Mouse (Mus musculus) gastrocnemius, adult 2 months (tissue): ENCODE measurements around the gene 4930579G24Rik. TPM values are rescaled to one million over a fixed set of nuclear protein-coding genes. Genes with fewer than 3 reads are reported as not detected.

Experiments used
- DNase-seq: peaks from one replicate; pipeline ENCODE4 v3.0.0; 2022
- H3K27ac ChIP-seq: fragments of 200-600 bp; 2 replicates; pipeline ENCODE4 v1.8.1; 2022; ENCODE audit warnings: mild to moderate bottlenecking
- H3K4me3 ChIP-seq: fragments of 200-600 bp; 2 replicates; pipeline ENCODE4 v1.8.1; 2022; ENCODE audit warnings: mild to moderate bottlenecking, moderate library complexity
- CTCF ChIP-seq: fragments of 200-600 bp; IDR thresholded peaks from 2 replicates; pipeline ENCODE4 v1.8.1; 2022; ENCODE audit warnings: antibody characterized with exemption, mild to moderate bottlenecking, moderate library complexity
- intact Hi-C: fragments of 180-260 bp; cut with DNase I; formaldehyde crosslinking; loops from one replicate; pipeline ENCODE4 v1.15.1; 2025
- total RNA-seq, 2 experiments: library from RNA; stranded (reverse); gene quantifications; 2 replicates each; pipeline ENCODE4 v1.2.3; 2021

Gene 4930579G24Rik
- total RNA-seq, 2 experiments from 2014 or later = 0.79 to 1.1 TPM

DNA sequence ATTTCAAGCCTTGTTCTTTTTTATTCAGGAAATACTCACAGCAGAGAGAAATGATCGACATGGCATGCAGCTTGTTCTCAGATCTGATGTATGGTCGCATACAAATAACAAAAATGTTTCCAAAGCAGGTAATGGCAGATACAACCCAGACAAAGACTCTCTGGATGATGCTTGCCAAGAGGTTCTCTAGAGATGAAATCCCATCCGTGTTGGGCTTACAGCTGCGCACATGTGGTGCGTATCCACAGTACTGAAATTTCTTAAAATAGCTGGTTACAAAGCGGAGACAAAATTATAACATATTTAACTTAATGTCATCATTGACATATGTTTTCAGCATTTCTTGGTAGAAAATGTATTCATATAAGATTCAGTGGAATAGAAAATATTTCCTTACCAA is 23.2 kb downstream of the 4930579G24Rik start:
- no peak for TF ChIP-seq CTCF
- no peak overlapping the region for H3K4me3 ChIP-seq
- intact Hi-C loops = no loop called here
- no peak for DNase-seq
- H3K27ac ChIP-seq = no peak overlapping the region

DNA sequence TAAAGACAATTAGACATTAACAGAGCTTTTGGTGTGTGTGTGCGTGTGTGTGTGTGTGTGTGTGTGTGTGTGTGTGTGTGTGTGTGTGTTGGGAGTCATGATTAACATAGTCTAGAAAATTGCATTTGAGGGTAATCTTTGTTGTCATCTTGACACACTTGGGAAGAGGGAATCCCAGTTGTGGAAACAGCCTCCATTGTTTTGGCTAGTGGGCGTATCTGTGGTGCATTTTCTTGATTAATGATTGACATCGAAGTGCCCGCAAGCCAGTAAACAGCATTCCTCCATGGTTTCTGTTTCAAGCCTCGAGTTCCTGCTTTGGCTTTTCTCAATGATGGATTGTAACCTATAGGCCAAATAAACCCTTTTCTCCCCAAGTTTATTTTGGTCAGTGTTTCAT is 27.8 kb downstream of the 4930579G24Rik start:
- TF ChIP-seq CTCF = no peak
- H3K4me3 ChIP-seq = no peak overlapping the region
- intact Hi-C loops = no loop called here
- DNase-seq = no peak
- no peak overlapping the region for H3K27ac ChIP-seq

DNA sequence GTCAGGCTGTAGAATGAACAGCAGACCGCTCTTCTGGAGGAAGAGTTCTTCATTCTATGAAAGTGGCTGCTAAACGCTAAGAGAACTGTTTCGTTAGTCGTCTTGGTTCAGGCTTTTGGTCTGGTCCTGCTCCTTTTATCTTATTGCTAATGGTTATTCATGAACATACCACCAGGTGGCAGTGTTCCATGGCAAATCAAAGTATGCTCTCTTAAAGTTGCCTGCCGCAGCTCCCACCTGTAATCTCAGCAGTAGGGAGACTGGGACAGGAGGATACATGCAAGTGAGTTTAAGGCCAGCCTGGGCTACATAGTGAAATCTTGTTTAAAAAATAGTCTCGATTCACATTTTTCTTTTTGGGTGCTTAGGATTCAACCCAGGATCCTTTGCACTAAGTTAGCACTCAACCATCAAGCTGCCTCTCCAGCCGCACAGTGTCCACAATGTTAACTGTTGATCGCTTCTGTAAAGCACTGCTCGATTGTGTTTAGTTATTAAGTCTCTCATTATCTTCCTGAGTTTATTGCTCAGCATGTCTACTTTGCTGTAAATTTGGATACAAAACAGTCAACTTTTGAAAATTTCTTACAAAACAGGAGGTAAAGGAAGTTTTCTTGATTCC is 36.0 kb downstream of the 4930579G24Rik start:
- peak; percentile 81 for TF ChIP-seq CTCF
- Histone ChIP-seq H3K4me3 (no peak overlapping the region), H3K27ac (no peak overlapping the region)
- intact Hi-C loops = loop anchor here (1.0 to 2.0 kb wide), 2 partner anchors 144 to 148 kb away; no protein-coding TSS in a partner anchor
- DNase-seq = peak; percentile 21

DNA sequence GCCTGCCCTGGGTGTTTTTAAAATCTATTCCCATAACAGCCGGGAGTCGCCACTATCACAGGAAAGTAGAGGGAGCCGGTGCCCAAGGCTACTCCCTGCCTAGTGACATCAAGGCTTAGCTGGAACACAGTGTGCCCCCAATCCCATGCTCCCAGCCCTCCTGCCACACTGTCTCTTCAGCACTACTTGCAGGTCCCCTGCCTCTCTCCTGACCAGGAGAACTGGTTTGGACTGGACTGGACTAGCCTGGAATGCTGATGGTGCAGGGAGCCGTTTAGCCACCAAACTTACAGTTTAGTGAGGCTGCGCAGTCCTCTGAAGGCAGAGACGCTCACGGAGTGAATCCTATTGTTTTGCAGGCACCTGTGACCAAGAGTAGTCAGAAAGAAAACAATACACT is 41.7 kb downstream of the 4930579G24Rik start:
- H3K27ac ChIP-seq = no peak overlapping the region
- intact Hi-C loops = no loop called here
- DNase-seq = no peak
- no peak for TF ChIP-seq CTCF
- H3K4me3 ChIP-seq = no peak overlapping the region

DNA sequence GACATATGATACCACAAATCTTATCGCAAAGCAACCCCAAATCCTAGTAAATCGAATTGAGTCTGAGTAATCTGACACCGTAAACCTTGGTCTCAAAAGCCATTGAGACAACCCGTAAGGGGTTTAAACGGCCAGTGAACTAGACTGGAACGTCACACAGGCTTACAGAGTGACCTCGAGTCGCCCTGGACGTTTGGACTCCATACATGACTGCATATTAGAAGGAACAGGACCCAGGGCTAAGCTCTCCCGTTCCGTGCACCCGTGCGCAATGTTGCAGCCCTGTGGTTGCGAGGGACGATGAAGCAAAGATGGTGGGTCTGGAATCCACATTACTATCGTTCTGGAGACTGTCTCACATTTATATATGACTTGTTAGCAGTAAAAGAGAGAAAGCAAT is 43.3 kb downstream of the 4930579G24Rik start:
- Histone ChIP-seq H3K27ac (no peak overlapping the region), H3K4me3 (no peak overlapping the region)
- no peak for DNase-seq
- no peak for TF ChIP-seq CTCF
- intact Hi-C loops = loop anchor here (2.0 kb wide), 1 partner anchor 73 kb away; no protein-coding TSS in a partner anchor

DNA sequence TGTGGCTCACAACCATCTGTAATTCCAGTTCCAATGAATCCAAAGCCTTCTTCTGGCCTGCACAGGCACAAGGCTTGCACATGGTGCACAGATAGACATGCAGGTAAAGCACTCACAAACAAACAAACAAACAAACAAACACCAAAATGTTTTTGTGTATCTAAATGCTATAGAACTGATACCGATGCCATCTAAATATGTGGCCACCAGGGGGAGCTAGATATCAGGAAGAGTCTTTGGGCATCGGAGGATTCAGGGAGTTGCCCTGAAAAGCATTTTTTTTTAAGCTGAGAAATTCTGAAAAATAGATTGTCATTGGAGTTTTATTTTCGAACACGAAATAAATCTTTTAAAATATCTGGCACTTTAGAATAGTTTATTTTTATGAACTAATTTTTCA is 44.2 kb downstream of the 4930579G24Rik start:
- DNase-seq = peak; percentile 50
- no peak overlapping the region for H3K4me3 ChIP-seq
- intact Hi-C loops = loop anchor here (1.0 to 2.0 kb wide), 2 partner anchors 72 to 136 kb away; no protein-coding TSS in a partner anchor
- no peak overlapping the region for H3K27ac ChIP-seq
- TF ChIP-seq CTCF = peak; percentile 85

DNA sequence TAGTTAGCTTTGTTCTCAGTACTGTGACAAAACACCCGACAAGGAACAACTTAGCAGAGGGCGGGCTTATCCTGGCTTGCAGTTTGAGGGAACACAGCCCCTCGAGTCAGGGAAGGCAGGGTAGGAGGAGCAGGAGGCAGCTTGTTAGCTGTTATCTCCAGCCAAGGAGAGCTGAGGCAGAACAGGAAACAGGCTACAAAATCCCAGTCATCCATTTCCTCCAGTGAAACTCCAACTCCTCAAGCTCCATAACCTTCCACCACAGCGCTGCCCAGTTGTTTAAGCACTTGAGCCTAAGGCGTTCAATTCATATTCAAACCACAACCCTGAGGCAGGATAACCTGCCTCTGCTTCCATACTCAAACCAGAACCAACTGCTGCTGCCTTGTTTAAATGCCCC is 45.8 kb downstream of the 4930579G24Rik start:
- no peak overlapping the region for H3K4me3 ChIP-seq
- DNase-seq = no peak
- TF ChIP-seq CTCF = no peak; the same call in 1 of the 2 replicates
- intact Hi-C loops = no loop called here
- H3K27ac ChIP-seq = no peak overlapping the region

DNA sequence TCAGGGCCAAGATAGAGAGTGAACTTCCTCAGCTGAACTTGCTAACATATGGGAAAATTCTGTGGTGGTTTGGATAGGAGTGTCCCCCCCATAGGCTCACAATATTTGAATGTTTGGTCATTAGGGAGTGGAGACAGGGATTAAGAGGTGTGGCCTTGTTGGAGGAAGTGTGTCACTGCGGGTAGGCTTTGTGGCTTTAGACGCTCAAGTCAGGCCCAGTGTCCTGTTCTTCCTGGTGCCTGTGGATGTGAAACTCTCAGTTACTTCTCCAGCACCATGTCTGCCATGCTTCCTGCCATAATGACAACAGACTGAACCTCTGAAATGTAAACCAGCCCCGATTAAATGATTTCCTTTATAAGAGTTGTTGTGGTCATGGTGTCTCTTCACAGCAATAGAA is 47.5 kb downstream of the 4930579G24Rik start:
- Histone ChIP-seq H3K4me3 (no peak overlapping the region), H3K27ac (no peak overlapping the region)
- no peak for DNase-seq
- TF ChIP-seq CTCF = no peak
- intact Hi-C loops = no loop called here

Other genes starting within 250 kb of the 4930579G24Rik start
- gene Fnip2, start 61.3 kb upstream of the 4930579G24Rik start, total RNA-seq = 1 to 10 TPM; 3.5 to 5.0 TPM
- 10 to 100 TPM; 38.8 to 55.8 TPM for gene Ppid, start 37.7 kb upstream of the 4930579G24Rik start, total RNA-seq
- gene Etfdh, start 421 bp downstream of the 4930579G24Rik start, total RNA-seq = 100 to 1,000 TPM in 1 of 2 experiments, 10 to 100 TPM in 1; 91.6 to 159 TPM
- gene Rxfp1, start 108.8 kb downstream of the 4930579G24Rik start, total RNA-seq = not detected
- 1 to 10 TPM in 1 of 2 experiments, under 1 TPM in 1; 0.74 to 2.7 TPM for gene Tmem144, start 223.7 kb downstream of the 4930579G24Rik start, total RNA-seq